Mouse (Mus musculus): Measurements from ENCODE around the gene Clybl.

Clybl gene

DNA sequence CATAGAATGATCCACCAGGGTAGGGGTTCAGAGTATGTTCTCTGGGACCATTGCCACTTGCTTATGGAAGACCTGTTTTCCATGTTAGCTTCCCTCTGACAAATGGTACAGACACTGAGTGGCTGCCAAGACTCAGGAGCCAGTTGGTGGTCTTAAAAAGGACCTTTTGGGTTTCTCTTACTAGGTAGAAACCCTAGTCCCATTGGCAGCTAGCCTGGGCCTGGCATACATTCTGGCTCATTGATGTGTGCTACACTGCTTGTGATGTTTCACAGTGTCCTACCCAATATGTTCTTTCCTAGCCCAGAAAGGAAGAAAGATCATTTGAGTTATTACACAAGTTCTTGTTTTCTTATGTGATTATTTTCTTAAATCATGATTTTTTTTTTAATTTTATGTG lies 69.8 kb downstream of the Clybl start:
- no peak for DNase-seq

DNA sequence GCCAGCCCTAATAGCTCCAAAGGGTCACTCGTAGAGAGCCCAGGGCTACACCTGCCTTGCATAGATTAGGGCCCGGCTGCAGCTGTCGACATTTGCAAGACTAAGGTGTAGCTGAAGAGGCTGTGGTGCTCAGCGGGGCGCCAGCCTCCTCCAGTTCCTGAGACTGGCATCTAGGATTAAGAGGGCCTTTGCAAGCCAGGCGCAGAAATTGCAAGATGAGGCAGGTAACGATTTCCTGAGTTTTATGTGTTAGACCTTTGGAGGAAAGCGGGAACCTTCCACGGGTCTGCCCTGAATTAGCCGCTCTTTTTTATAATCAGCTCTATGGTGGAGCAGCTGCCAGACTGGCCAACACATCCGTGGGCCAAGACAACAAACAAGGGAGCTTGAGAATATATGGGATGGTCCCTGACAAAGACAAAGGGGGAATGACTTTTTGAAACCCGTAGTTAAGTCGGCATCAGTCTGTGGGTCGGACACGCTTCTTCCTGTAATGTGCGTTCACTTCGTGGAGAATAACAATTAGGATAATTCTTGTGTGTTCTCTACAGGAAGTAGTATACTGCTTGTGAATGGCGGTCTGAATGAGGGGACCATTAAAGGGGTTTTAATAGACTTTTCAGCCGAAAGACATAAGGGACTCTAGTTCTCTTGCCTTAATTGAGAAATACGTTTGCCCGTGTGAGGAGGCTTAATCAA lies 74.2 kb downstream of the Clybl start:
- DNase-seq = no peak

DNA sequence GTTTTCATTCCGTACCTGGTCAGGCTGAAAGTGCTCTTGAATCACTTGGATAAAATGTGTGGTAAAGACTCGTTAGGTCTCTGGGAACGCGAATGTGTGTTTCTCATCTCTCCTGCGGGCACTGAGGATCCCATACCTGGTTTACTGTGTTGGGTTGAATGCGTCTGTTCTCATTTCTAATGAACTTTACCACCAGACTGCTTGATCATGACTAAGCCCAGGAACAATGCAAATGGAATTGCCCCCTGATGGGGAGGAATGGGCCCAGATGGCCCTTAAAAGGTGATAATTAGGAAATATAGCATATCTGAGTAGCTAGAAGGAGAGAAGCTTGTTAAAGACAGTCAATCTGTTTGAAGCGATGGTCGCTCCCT lies 74.7 kb downstream of the Clybl start:
- no peak for DNase-seq

DNA sequence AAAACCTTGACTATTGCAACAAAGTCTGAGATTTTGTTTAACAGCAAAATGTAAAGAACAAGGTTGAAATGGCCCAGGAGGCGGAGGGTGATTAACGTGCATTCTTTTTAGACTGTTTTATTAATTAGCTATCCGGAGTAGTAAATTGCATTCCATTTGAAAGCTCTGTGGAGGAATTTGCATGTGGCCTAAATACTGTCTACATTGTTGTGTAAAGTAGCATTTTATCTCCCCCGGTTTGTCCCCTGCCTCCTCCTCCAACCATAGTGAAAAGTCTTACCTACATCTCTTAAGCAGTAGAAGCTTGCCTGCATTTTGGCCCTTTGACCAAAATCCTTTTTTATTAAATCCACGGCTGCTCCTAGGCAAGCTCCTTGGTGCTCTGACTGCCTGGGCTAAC lies 76.8 kb downstream of the Clybl start:
- no peak for DNase-seq

DNA sequence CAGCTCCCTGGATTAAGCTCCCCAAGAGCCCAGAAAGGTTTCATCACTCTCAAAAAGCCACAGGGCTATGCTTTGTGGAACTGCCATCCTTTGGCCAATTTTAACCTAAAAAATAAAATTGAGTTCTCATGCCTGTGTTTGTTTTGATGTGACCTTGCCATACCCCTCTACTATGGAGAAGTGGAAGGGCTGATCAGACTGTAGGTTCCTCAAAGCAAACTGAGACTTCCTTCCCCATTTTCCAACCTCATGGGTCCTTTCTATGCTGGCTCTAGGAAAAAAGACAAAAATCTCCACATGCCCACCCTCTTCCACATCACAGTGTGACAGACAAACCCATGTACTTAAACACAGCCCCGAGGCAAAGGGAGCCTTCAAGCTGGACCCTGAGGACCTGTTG lies 79.7 kb downstream of the Clybl start:
- DNase-seq = no peak

DNA sequence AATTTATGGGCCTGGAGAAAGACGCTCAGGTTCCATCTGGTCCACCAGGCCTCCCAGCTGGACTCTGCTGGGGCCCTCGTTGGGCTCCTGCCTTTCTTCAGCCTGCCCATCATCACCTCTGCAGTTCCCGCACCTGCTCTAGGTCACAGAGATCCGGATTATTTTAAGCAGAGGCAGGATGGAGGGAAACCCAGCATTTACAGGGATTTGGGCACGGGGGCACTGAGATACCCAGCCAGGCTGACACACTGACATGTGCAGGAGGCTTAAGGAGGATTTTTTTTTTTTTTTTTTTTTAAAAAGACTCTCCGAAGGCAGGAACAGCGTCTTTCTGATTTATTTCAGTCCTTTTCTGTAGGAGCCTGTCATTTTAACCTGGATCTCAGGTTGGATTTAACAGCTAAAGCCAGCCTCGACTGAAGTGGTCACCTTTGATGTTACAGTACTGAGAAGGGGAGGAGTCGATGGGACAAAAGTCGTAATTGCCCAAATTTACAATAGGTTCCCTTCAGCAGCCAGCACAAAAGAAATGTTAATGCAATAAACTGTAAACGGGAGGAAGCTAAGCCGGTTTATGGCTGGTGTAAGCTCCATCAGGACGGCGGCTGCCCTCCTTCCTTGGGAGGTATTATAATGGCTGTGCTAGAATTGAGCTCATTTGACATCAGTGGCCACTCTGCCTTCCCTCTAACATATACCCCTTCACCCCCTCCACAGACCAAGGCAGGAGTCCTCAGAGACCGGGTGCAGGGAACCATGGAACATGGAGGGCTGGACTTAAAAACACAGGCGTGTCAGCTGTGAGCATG lies 81.6 kb downstream of the Clybl start:
- no peak for DNase-seq

DNA sequence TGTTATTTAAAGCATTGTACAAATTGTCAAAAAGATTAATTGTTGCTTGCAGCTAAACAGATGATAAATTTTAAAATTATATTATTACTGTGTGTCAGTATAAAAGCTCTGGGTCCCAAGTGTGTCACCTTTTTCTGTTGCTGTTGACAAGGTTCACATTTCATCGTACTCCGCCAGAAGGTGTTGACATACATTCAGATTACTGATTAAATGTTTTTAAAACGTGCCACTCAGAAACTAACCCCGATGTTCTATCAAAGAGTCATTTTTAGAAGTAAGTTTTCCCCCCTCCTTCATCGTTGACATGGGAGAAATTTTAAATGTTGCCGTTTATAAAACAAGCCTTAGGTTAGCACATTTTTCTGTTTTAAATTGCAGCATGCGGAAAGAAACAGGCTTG lies 83.7 kb downstream of the Clybl start:
- DNase-seq = no peak

DNA sequence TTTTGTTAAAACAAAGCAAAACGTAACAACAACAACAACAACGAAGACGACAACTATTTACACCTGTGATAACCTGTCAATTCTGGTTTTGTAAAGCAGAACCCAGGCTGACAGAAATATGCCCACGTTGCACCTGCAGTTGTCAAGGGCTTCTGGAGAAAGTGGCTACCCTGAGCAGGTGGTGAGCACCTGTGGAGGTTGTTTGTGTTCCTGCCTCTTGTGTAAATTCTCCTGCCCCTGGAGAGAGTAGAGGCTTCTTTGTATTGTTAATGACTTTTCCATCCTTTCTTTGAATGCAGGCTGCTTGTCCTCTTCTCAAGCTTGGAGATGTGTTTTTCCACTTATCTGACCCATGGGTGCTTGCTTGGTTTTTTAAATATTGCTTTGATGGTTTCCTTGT lies 86.1 kb downstream of the Clybl start:
- no peak for DNase-seq

DNA sequence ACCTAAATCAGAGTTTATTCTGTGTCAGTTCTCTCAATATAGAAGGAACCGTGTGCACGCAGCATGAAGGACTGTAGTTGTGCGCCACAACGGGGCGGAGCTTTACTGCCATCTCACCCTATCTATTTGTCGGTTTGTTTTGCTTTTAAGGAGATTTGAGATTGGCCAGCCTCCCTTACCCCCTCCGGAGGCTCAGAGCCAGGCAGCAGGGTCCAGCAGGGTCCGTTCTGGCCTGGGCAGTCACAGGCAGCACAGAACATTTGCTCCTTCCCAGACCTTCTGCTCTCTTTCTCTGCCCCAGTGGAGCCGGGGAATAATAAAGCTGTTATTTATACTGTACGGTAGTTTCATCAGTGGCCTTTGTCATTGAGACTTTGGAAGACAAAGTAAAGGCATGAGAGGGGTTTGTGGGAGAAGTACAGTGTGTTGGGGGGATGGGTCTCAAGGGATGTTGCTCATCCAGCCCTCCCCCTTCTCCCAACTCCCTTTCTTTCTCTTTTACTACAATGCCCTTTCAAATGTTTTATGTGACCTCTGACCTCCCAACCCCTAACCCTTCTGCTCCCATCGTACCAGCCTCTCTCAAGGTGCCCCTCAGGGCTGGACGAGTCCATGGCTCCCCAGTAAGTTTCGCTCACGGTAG lies 89.7 kb downstream of the Clybl start:
- no peak for DNase-seq

DNA sequence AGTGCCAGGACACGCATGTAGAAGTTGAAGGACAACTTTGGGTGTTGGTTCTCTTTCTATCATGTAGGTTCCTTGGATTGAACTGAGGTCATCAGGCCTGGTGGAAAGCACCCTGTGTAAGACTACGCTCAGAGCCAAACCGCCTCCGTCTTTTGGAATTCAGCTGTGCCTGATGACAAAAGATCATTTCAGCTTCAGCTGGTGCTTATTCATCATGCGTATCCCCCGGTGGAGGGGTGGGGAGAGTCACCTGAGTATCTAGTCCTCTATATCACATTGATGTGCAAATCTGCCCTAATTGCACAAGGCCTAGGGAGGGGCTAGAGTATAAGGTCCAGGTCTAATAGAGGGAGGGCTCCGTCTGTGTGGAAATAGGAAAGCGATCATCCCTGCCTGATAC lies 95.6 kb downstream of the Clybl start:
- no peak for DNase-seq

DNA sequence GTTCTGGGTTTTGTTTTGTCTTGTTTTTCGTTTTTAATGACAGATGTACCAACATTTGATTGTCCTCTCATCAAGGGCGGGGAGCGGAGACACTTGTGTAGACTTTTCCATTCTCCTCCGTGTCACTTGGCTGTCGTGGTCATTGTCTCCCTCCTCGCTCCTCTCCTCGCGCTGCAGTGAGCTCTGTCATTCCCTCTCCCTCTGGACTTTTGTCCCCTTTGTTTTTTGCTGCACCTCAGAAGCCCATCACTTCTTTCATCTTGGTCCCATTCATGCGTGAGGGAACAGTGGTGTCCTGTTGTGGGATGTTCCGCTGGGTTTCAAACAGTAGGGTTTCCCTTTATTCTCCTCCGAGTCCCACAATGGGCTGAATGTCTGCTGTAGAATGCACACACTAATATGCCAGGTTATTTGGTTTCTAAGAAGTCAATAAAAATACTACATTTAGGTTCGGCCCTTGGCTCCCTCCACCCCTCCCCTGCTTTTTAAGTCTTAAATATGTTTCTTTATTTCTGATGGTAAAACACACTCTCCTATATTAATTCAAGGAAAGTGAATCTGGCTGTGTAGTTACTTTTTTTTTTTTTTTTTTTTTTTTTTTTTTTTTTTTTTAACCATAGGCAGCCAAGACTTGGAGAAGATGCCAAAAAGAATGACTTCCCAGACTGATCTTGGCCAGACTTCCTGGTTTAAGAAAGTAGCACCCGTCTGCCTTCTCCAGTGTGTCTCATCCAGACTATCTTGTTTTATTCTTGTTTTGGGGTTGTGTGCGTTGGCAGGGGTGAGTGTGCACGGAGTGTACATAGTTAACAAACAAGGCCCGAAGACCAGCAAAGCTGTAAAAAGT lies 98.2 kb downstream of the Clybl start:
- DNase-seq = no peak

DNA sequence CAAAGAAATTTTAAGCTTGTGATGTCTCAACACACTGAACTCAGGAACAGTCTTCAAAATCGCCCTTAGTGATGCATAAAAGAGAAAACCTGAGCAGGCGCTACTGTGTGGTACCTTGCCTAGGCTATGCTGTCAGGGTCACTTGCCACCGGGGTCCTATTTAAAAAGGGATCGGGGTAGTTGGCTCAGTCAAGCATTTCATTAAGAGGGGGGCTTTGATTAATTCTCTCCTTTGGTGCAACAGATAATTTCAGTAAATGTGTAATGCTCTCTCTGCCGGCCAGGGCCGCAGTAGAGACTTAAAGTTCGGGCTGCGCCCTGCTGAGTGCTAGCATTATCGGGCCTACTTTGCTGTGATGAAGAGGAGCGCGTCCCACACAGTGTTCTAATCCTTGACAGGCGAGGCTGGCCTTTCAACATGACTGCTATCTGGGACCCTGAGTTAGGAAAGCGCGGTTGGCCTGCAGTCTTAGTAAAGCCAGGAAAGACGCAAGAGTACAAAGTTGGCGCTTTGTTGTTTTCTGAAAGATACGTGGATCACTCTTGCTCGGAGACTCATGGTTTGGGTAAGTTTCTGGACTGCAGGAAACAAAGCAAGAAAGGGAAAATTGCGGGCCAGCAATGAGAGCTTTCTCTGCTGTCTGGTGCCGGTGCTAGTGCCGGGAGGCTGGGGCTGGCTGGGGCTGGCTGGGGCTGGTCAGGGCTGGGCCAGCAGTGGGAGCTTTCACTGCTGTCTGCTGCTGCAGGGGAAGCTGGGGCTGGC lies 99.0 kb downstream of the Clybl start:
- peak; percentile 43 for DNase-seq

DNA sequence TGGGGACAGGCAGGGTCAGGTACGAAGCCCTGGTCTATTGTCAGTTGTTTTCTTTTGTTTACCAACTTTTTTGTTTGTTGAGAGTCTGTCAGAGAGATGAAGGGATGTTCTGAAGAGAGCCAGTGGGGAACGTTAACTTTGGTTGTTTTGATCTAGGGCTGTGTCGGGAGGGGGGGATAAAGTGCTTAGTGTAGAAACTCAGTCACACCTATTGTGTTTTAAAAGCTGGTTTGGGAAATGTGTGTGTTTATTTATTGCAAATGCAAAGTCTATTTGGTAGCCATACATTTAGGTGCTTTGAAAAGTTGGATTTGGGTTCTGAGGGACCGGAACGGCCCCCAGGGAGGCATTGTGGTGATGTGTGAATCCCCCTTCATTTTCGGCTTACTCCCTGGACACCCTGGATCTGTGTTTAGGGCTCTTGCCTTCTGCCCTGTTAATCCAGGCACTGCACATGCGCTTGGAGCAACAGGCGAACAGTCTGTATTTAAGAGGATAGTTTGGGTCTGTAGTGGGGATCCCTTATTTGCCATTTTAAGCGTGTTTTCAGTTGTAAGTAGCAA lies 99.6 kb downstream of the Clybl start:
- no peak for DNase-seq

DNA sequence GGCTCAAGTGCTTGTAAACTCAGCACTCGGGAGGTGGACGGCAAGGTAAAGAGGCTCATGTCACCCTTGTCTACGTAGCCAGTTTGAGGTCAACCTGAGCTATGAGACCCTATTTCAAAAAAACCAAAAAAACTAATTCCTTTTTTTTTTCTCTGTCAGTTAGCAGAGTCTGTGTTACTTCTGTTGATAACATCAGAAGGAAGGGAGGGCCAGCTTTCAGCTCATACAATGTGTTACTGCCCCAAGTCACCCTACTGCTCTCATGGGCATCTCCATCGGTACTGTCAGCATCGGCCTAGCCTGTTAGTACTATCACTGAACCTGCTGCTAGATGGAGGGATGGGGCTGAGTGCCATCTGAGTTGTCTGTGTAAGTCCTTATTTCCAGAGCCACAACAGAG lies 102.5 kb downstream of the Clybl start:
- DNase-seq = no peak

DNA sequence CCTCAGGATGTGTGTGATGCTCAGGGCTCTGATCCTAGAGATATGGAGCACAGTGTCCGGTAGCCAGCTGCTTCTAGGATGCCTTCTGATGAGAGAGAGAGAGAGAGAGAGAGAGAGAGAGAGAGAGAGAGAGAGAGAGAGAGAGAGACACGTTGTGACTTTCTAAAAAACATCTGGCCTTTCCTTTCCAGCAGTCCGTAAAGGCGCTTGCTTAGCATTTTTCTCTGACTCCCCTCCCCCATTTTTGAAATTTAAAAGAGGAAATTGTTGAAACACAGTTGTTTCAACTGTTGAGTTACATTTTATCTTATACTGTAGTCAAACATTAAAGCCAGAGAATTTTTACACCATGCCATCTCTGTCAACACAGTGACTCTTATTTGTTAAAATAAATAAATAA lies 114.9 kb downstream of the Clybl start:
- no peak for DNase-seq

DNA sequence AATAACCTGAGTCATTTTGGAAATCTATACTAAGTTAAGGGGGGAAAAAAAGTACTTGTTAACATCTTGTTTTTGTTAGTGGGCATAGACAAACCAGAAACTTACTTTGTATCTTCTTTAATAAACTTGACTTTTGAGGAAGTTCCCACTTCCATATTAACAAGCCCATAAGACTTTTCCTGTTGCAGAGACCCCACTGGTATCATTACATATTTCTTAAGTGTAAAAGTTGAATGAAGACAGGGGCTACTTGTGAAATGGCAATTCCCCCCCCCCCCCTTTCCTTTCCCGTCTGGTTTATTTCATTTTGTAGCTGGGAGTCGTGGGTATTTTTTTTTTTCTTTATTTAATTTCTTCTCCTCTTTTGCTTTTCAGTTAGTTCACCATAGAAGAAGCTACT lies 115.4 kb downstream of the Clybl start:
- no peak for DNase-seq

DNA sequence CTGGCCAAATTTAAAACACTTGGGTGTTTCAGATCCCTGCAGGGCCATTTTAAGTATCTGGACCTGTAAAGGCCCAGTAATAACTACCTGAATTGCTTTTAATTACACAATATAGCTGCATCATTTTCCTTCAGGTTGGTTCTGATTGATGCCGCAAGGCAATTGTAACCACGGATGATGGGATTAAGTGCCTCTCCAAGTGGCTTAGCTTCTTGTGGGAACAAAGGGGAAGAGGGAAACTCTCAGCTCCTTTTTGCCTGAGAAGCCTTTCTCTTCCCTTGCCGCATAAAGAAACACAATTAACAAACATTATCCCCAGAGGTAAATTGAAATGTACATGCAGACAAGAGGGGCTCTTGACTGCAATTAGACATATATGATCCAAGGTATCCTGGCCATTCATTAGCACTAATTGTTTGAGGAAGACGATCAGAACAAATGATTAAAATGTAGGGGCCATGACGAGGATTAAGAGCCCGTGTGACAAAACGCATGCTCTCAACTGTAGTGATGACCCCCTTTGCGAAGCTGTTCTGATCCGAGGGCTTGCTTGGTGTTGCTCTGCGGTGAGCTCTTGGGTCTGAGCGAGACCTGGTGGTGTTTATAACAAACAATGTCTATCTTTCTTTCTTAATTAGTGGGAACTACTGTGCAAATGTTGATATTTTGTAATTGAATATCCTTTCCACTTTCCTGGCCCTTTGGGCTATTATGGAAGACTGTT lies 116.0 kb downstream of the Clybl start:
- no peak for DNase-seq

DNA sequence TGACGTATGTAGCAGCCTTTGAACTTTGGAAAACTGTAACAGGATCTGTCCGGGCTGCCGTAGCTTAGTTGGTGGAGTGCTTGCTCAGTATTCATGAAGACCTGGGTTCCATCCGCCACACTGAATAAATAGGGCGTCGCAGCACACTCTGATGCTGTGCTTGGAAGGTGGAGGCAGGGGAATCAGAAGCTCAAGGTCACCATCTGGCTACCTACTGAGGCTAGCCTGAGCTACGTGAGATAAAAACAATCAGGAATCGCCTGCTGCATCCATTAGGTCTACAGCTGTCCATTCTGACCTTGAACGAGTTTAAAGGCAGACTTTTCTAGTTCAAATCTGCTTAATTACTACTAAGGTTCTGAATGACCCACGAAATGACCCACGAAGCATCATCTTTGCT lies 118.8 kb downstream of the Clybl start:
- no peak for DNase-seq

DNA sequence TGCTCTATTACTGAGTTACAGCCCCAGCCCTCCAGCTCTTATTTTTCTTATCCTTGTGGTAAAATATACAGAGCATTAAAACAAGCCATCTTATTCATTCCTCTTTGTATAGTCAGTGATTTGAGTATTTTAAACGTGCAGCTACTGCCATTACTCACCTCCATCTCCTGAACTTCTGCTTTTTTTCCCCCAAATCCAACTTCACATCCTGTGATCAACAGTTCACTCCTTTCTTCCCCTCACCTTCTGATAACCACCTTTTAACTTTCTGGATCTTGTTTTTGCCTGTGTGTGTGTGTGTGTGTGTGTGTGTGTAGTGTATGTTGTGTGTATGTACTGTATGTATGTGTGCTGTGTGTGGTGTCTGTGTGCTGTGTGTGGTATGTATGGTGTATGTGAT lies 122.3 kb downstream of the Clybl start:
- DNase-seq = no peak

DNA sequence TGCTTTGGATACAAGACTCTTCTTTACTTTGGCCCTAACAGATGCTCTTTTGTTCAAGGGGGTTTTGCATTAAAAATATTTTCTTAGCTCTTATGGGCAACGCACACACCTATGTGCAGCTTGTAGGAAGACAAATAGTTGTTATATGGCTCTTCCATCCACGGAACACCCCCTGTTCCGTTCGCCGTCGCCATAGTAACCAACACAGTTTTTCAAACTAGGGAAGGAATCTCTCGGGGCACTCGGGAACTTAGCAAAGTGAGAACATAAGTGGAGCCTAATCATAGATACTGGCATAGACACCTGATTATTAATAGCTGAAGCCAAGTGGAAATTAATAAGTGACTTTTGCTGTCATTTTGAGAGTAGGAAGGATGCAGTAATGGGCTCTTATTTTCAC lies 123.6 kb downstream of the Clybl start:
- DNase-seq = no peak

DNA sequence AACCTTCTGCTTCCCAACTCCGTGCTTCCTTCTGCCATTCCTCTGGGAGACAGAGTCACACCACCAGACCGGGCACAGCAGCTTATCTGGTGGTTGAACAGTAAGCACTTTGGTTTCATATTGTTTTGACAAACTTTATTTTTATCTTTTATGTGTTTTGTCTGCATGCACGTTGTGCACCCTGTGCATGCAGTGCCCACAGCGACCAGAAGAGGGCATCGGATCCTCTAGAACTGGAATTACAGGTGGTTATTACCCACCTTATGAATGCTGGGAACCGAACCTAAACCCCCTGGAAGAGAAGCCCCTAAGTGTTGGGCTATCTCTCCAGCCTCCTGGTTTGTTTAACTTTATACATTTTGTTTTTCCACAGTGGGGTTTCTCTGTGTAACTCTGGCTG lies 130.9 kb downstream of the Clybl start:
- DNase-seq = no peak

DNA sequence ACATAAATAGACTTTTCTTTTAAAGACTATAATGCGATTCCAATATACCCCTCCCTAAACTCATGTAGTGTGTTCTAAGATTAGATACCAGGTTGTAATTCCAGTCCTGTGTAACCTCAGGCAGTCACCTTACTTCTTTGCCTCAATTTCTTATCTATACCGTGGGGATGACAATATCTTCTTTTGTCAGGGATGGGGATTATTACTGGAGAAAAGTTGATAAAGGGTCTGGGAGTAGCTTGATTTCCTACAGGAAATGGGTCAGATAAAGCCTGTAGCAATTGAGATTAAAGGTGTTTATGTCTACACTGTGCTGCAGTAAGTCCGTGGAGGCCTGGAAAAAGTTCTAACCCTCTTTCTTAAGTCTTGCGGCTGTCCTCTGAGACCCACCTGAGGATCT lies 131.8 kb downstream of the Clybl start:
- no peak for DNase-seq
